Mouse (Mus musculus) midbrain, embryonic 14.5 days (tissue): ENCODE data around the gene Adamts13. TPM values are rescaled to one million over a fixed set of nuclear protein-coding genes. Genes with fewer than 3 reads are reported as not detected.

ENCODE experiments used
- ATAC-seq: fragments of 200-750 bp; cut with Nextera tagmentation; 2 replicates; pipeline ENCODE4 v1.8.0; 2017; ENCODE audit warnings: moderate number of reproducible peaks, moderate library complexity; ENCODE audit not compliant: low FRiP score, low TSS enrichment
- DNase-seq: peaks from one replicate; pipeline ENCODE4 v3.0.0-alpha.2; 2015
- H3K27ac ChIP-seq: fragments of 300-500 bp; sonication (generic); replicated peaks from 2 replicates; pipeline ENCODE4 v1.5.1; 2014; ENCODE audit warnings: mild to moderate bottlenecking, low read depth, low read length, moderate library complexity
- H3K27me3 ChIP-seq: fragments of 300-500 bp; sonication (generic); 2 replicates; pipeline ENCODE4 v1.6.1; 2014; ENCODE audit warnings: low read length, control low read depth, mixed read lengths; ENCODE audit not compliant: control insufficient read depth, insufficient read depth
- H3K36me3 ChIP-seq: fragments of 300-500 bp; sonication (generic); 2 replicates; pipeline ENCODE4 v1.6.1; 2014; ENCODE audit warnings: low read length, control low read depth; ENCODE audit not compliant: control insufficient read depth, insufficient read depth
- H3K4me1 ChIP-seq: fragments of 300-500 bp; sonication (generic); 2 replicates; pipeline ENCODE4 v1.6.1; 2014; ENCODE audit warnings: mild to moderate bottlenecking, antibody characterized with exemption, low read length, control low read depth; ENCODE audit not compliant: control insufficient read depth, insufficient read depth
- H3K4me2 ChIP-seq: fragments of 300-500 bp; sonication (generic); 2 replicates; pipeline ENCODE4 v1.6.1; 2014; ENCODE audit warnings: mild to moderate bottlenecking, low read length, moderate library complexity
- H3K4me3 ChIP-seq: fragments of 300-500 bp; sonication (generic); replicated peaks from 2 replicates; pipeline ENCODE4 v1.5.1; 2014; ENCODE audit warnings: low read depth, low read length
- H3K9ac ChIP-seq: fragments of 300-500 bp; sonication (generic); replicated peaks from 2 replicates; pipeline ENCODE4 v1.6.1; 2014; ENCODE audit warnings: mild to moderate bottlenecking, low read length, moderate library complexity
- H3K9me3 ChIP-seq: fragments of 300-500 bp; sonication (generic); 2 replicates; pipeline ENCODE4 v1.6.1; 2016; ENCODE audit warnings: low read length, control low read depth, mixed read lengths; ENCODE audit not compliant: control insufficient read depth
- whole genome bisulfite sequencing: fragments of 180-500 bp; shearing (Covaris S2); extraction: QIAGEN DNeasy Blood & Tissue Kit; methylation state at CpG from one replicate; pipeline ENCODE4 v1.1.7; 2014; 5-methylcytosine and 5-hydroxymethylcytosine counted together
- polyA plus RNA-seq: library from polyadenylated mRNA; unstranded; fragments of >200 nt; fragmentation: Nextera tagmentation; extraction: Ambion mirVana; gene quantifications from 2 replicates; pipeline ENCODE4 v1.2.1, GENCODE M21; 2014

Adamts13 gene
- polyA plus RNA-seq, 1 experiment from 2014 or later = not detected

GRCm38 (mm10) chr2:26963923-26964723, 9.1 kb upstream of the Adamts13 start, which contains the start of gene Rexo4:
Gene Rexo4 (minus strand): TSS chr2:26964386.
- Histone ChIP-seq H3K36me3 (peaks cover 23% of the 10 kb centered on the region), H3K27me3 (no peaks in the 10 kb centered on the region), H3K27ac (peak within 1 kb of the TSS; percentile 98), H3K4me3 (peak within 1 kb of the TSS; percentile 76), H3K4me1 (peaks cover 11% of the 10 kb centered on the region), H3K4me2 (peak within 1 kb of the TSS; percentile 88), H3K9me3 (no peaks in the 10 kb centered on the region), H3K9ac (peak within 1 kb of the TSS; percentile 80)
- peak; percentile 98 for DNase-seq
- ATAC-seq = peak; percentile 94
- under 1% methylated on average over 50 of the region's 50 CpGs for WGBS

- peaks cover 18% of the 10 kb centered on the region for H3K36me3 ChIP-seq
- DNase-seq (no peak), ATAC-seq (peak; percentile 46)
- no peaks in the 10 kb centered on the region for H3K9me3 ChIP-seq
- peak overlapping the region; percentile 76 for H3K4me3 ChIP-seq
- H3K9ac ChIP-seq = peak overlapping the region; percentile 80
- WGBS = 16% methylated on average over 14 of the region's 14 CpGs
- H3K4me1 ChIP-seq = peaks cover 11% of the 10 kb centered on the region
- H3K4me2 ChIP-seq = peak overlapping the region; percentile 88
- no peaks in the 10 kb centered on the region for H3K27me3 ChIP-seq
- H3K27ac ChIP-seq = peak overlapping the region; percentile 98
These were observed 8.4 kb upstream of the Adamts13 start for GRCm38 (mm10) chr2:26964724-26965370.

DNA sequence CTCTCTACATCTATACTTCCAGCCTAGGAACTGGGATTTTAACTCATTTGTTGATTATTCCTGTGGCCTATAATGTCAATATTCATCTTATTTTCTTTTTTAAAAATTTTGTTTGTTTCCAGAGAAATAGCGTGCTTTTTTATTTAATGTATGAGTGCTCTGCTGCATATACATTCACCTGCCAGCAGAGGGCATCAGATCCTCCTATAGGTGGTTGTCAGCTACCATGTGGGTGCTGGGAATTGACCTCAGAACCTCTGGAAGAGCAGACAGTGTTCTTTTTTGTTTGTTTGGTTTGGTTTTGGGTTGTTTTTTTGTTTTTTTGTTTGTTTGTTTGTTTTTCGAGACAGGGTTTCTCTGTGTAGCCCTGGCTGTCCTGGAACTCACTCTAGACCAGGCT, 6.0 kb upstream of the Adamts13 start:
- 78% methylated on average over 2 of the region's 2 CpGs for WGBS
- Histone ChIP-seq H3K9ac (no peak overlapping the region), H3K4me3 (no peak overlapping the region), H3K27me3 (no peaks in the 10 kb centered on the region), H3K4me1 (peaks cover 11% of the 10 kb centered on the region), H3K9me3 (no peaks in the 10 kb centered on the region), H3K27ac (no peak overlapping the region), H3K36me3 (no peaks in the 10 kb centered on the region; the same call in 1 of the 2 replicates), H3K4me2 (no peak overlapping the region)
- DNase-seq = no peak
- no peak for ATAC-seq

- ATAC-seq = no peak
- no peaks in the 10 kb centered on the region for H3K9me3 ChIP-seq
- H3K36me3 ChIP-seq = no peaks in the 10 kb centered on the region
- no peak overlapping the region for H3K4me3 ChIP-seq
- no peaks in the 10 kb centered on the region for H3K27me3 ChIP-seq
- no peak overlapping the region for H3K27ac ChIP-seq
- H3K4me2 ChIP-seq = no peak overlapping the region
- DNase-seq = no peak
- WGBS = 76% methylated on average over 4 of the region's 4 CpGs
- no peaks in the 10 kb centered on the region for H3K4me1 ChIP-seq
- H3K9ac ChIP-seq = no peak overlapping the region
These were observed 744 bp downstream of the Adamts13 start for GRCm38 (mm10) chr2:26973960-26974359.

DNA sequence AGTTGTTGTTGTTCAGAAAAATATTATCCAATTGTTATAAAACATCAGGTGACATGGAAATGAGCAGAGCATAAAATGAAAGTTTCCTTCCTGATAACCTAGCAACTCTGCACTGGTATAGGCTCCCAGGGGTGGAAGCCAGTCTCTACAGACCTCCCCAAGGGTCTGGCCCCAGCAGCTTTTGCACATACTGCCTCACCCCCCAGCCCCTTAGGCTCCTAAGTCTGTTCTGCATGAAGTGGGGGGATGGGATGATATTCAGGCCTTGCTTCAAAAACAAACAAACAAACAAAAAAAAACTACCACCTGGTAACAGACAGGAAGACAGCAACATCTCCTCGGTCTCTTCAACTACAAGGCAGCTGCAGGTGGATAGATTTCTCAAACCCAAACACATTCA, 7.1 kb downstream of the Adamts13 start:
- Histone ChIP-seq H3K4me2 (no peak overlapping the region), H3K27ac (no peak overlapping the region), H3K27me3 (no peaks in the 10 kb centered on the region), H3K9me3 (no peaks in the 10 kb centered on the region), H3K4me3 (no peak overlapping the region), H3K9ac (no peak overlapping the region), H3K36me3 (no peaks in the 10 kb centered on the region), H3K4me1 (no peaks in the 10 kb centered on the region)
- 78% methylated on average over 1 of the region's 1 CpGs for WGBS
- no peak for DNase-seq
- no peak for ATAC-seq

DNA sequence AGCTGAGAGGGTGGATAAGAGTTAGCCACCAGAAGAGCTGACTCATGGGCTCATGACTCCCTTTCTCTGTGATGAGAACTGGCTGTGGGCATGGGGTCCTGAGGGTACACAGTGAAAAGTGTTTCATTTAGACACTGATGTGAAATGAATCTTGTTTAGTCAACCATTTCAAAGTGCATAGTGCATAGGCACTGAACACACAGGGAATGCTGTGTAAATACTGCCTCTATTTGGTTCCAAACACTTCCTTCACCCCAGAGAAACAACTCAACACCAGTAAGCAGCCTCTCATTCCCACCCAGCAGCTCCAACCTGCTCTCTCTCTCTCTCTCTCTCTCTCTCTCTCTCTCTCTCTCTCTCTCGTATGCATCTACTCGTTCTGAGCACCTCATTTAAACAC, 11.0 kb downstream of the Adamts13 start:
- Histone ChIP-seq H3K27me3 (no peaks in the 10 kb centered on the region), H3K4me3 (no peak overlapping the region), H3K27ac (no peak overlapping the region), H3K4me2 (no peak overlapping the region), H3K36me3 (no peaks in the 10 kb centered on the region), H3K4me1 (no peaks in the 10 kb centered on the region), H3K9ac (no peak overlapping the region), H3K9me3 (no peaks in the 10 kb centered on the region)
- DNase-seq (no peak), ATAC-seq (no peak)
- 79% methylated on average over 2 of the region's 2 CpGs for WGBS

GRCm38 (mm10) chr2:26984640-26985039, 11.4 kb downstream of the Adamts13 start:
- DNase-seq = no peak
- H3K4me3 ChIP-seq = no peak overlapping the region
- no peak overlapping the region for H3K4me2 ChIP-seq
- H3K4me1 ChIP-seq = no peaks in the 10 kb centered on the region
- H3K27ac ChIP-seq = no peak overlapping the region
- 87% methylated on average over 5 of the region's 5 CpGs for WGBS
- no peaks in the 10 kb centered on the region for H3K36me3 ChIP-seq
- H3K27me3 ChIP-seq = no peaks in the 10 kb centered on the region
- ATAC-seq = no peak
- H3K9ac ChIP-seq = no peak overlapping the region
- no peaks in the 10 kb centered on the region for H3K9me3 ChIP-seq

DNA sequence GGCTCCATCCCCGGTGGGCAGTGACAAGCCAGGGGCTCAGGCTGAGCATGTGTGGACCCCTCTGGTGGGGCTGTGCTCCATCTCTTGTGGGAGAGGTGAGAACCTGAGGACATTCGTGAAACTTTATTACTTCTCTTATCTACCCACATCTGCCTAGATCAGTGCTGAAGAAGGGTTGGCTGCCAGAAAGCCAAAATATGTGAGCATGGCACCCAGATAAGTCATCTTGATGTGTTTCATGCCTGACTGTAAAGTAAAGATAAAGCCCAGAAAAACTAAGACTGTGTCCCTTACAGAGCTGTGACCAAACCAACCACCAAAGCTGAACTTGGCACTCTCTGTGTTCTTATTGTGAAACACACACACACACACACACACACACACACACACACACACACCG, 20.7 kb downstream of the Adamts13 start:
- H3K36me3 ChIP-seq = no peaks in the 10 kb centered on the region
- H3K27me3 ChIP-seq = no peaks in the 10 kb centered on the region
- H3K9me3 ChIP-seq = no peaks in the 10 kb centered on the region
- H3K27ac ChIP-seq = no peak overlapping the region
- no peak overlapping the region for H3K9ac ChIP-seq
- no peak for DNase-seq
- ATAC-seq = no peak
- 83% methylated on average over 3 of the region's 3 CpGs for WGBS
- H3K4me1 ChIP-seq = no peaks in the 10 kb centered on the region
- no peak overlapping the region for H3K4me2 ChIP-seq
- H3K4me3 ChIP-seq = no peak overlapping the region

DNA sequence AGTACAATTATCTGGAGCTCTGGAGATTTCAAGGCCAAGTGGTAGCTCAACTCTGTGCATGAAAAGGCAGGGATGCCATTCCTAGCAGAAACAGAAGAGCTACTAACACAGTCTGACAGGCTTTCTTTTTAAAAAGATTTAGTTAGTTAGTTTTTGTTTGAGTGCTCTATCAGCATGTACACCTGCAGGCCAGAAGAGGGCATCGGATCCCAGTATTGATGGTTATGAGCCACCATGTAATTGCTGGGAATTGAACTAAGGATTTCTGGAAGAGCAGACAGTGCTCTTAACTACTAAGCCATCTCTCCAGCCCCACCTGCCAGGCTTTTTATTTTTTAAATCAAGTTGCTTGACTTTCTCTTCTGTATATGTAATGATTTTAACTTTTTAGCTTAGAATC, 24.3 kb downstream of the Adamts13 start:
- no peak overlapping the region for H3K4me3 ChIP-seq
- H3K27ac ChIP-seq = no peak overlapping the region
- ATAC-seq (no peak), DNase-seq (no peak)
- H3K4me1 ChIP-seq = no peaks in the 10 kb centered on the region
- H3K9ac ChIP-seq = no peak overlapping the region
- H3K36me3 ChIP-seq = no peaks in the 10 kb centered on the region
- no peaks in the 10 kb centered on the region for H3K9me3 ChIP-seq
- H3K27me3 ChIP-seq = no peaks in the 10 kb centered on the region
- no peak overlapping the region for H3K4me2 ChIP-seq
- WGBS = 68% methylated on average over 1 of the region's 1 CpGs
